Comparison of ENCODE assay signal across 8 mouse cellular contexts in the genomic region with DNA sequence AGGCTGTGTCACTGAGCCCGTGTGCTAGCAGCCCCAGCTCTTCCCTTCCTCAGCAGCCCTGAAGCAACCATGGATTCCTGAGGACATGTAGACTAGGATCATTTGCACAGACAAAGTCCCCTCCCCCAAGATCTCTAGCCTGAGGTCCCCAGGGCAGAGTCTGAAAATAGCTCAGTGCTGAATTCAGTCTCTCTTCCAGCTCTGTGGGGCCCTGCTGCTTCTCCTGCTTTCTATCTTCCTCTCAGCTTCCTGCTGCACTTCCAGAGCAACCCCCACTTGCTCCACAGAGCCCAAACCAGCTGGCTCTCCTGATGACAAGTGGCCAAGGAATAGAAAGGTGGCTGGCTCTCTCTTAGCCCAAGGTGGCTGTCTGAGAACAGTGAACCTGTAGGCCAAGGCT.
DNase-seq lines count a peak whose midpoint lies in the region; ATAC-seq lines count a peak whose summit lies in the region.

No protein-coding gene starts in this region.

- peak overlapping the region; percentile 48 for H3K4me2 ChIP-seq in heart, embryonic 12.5 days

- H3K36me3 ChIP-seq in heart, embryonic 12.5 days, result no peaks in the 10 kb centered on the region
- H3K36me3 ChIP-seq in midbrain, embryonic 10.5 days, result no peaks in the 10 kb centered on the region

- 7% methylated on average over 1 of the region's 1 CpGs for WGBS in heart, embryonic 12.5 days
- WGBS in midbrain, embryonic 10.5 days, result 54% methylated on average over 1 of the region's 1 CpGs

- DNase-seq in heart, adult 18-20 months, result peak; percentile 37 to 63
- no peak for DNase-seq in heart, adult 8-10 months (ENCODE audit: low spot score)
- DNase-seq in cerebellum, adult 18-20 months, result peak; percentile 70 to 82
- DNase-seq in midbrain, embryonic 10.5 days (ENCODE audit: low spot score), result no peak
- DNase-seq in c-Kit-positive CD71-positive TER-119-positive erythroid progenitor cells, embryonic 14.5 days (ENCODE audit: low spot score), result no peak
- no peak for DNase-seq in lung, postnatal 36 days
- no peak for DNase-seq in urinary bladder, postnatal 4 days (ENCODE audit: low spot score in 2 of 2)

- peaks cover 77% of the 10 kb centered on the region for H3K4me1 ChIP-seq in heart, embryonic 12.5 days (replicated peaks)
- H3K4me1 ChIP-seq in midbrain, embryonic 10.5 days, result peaks cover 35% of the 10 kb centered on the region

- ATAC-seq in heart, embryonic 12.5 days (ENCODE audit: insufficient number of reproducible peaks, low FRiP score), result peak; percentile 47; the same call in 1 of the 2 replicates

- H3K9me3 ChIP-seq in heart, embryonic 12.5 days (replicated peaks), result no peaks in the 10 kb centered on the region
- H3K9me3 ChIP-seq in midbrain, embryonic 10.5 days (replicated peaks), result no peaks in the 10 kb centered on the region

- H3K4me3 ChIP-seq in heart, embryonic 12.5 days, result no peak overlapping the region
- no peak overlapping the region for H3K4me3 ChIP-seq in midbrain, embryonic 10.5 days

- H3K9ac ChIP-seq in heart, embryonic 12.5 days, result peak overlapping the region; percentile 47; the same call in 1 of the 2 replicates

- no peaks in the 10 kb centered on the region for H3K27me3 ChIP-seq in heart, embryonic 12.5 days (replicated peaks)
- no peaks in the 10 kb centered on the region for H3K27me3 ChIP-seq in midbrain, embryonic 10.5 days (ENCODE audit: low read depth, poor library complexity, severe bottlenecking)

- peak overlapping the region; percentile 98 for H3K27ac ChIP-seq in heart, embryonic 12.5 days (ENCODE audit: poor library complexity, severe bottlenecking)
- peak overlapping the region; percentile 76 for H3K27ac ChIP-seq in midbrain, embryonic 10.5 days (replicated peaks)

Comparison
In these comparisons a context has a peak if more than half of its experiments do, and no peak if none do; other contexts are left out.
1. DNase-seq: peak in heart, adult 18-20 months (2 of 2) and cerebellum, adult 18-20 months (2 of 2); none in heart, adult 8-10 months (single experiment), midbrain, embryonic 10.5 days (single experiment), c-Kit-positive CD71-positive TER-119-positive erythroid progenitor cells, embryonic 14.5 days (single experiment), lung, postnatal 36 days (single experiment) and urinary bladder, postnatal 4 days (0 of 2).